Mouse (Mus musculus) forebrain, embryonic 16.5 days (tissue): ENCODE measurements around the gene Fam131c. TPM values are rescaled to one million over a fixed set of nuclear protein-coding genes. Genes with fewer than 3 reads are reported as not detected.

ENCODE experiments used
- microRNA-seq: library from miRNA; unstranded; fragments of <30 nt; microRNA quantifications from one replicate; pipeline ENCODE4, GENCODE M21; 2017
- polyA plus RNA-seq: library from polyadenylated mRNA; unstranded; fragments of >200 nt; fragmentation: Nextera tagmentation; extraction: Ambion mirVana; gene quantifications from 2 replicates; pipeline ENCODE4 v1.2.1, GENCODE M21; 2015

Fam131c gene
- polyA plus RNA-seq, 1 experiment from 2014 or later, result 19.8 TPM

Small RNA genes within 50 kb of the gene (microRNA-seq; reads per million reads assigned to microRNA genes)
- not detected for gene Gm25690

Other genes starting within 250 kb of the Fam131c start
- gene Szrd1, start 228.4 kb upstream of the Fam131c start, polyA plus RNA-seq, result 27.6 and 31.2 TPM in 2 replicates
- 25.4 and 27.1 TPM in 2 replicates for gene Fbxo42, start 220.3 kb upstream of the Fam131c start, polyA plus RNA-seq
- 8.3 and 11.0 TPM in 2 replicates for gene Rsg1, start 154.3 kb upstream of the Fam131c start, polyA plus RNA-seq
- 0.71 and 1.1 TPM in 2 replicates for gene Arhgef19, start 128.7 kb upstream of the Fam131c start, polyA plus RNA-seq
- 0.92 and 1.5 TPM in 2 replicates for gene Epha2, start 67.0 kb upstream of the Fam131c start, polyA plus RNA-seq
- not detected in 2 replicates for gene Clcnka, start 30.5 kb downstream of the Fam131c start, polyA plus RNA-seq
- gene Clcnkb, start 47.8 kb downstream of the Fam131c start, polyA plus RNA-seq, result 0.10 TPM in 1 of 2 replicates, not detected in the other
- not detected in 2 replicates for gene Hspb7, start 52.6 kb downstream of the Fam131c start, polyA plus RNA-seq
- gene Srarp, start 67.9 kb downstream of the Fam131c start, polyA plus RNA-seq, result not detected in 2 replicates
- gene Zbtb17, start 76.4 kb downstream of the Fam131c start, polyA plus RNA-seq, result 62.0 and 64.2 TPM in 2 replicates
- 16.0 and 19.1 TPM in 2 replicates for gene Spen, start 170.4 kb downstream of the Fam131c start, polyA plus RNA-seq
- 18.8 and 27.8 TPM in 2 replicates for gene Fblim1, start 237.9 kb downstream of the Fam131c start, polyA plus RNA-seq